Mouse (Mus musculus) erythroblast, adult 5-6 weeks (primary cell): Measurements from ENCODE around the gene Sftpa1. TPM values are rescaled to one million over a fixed set of nuclear protein-coding genes. Genes with fewer than 3 reads are reported as not detected.

ENCODE experiments used
- ATAC-seq: replicated peaks from 2 replicates; pipeline ENCODE4 v1.8.0; 2016; ENCODE audit warnings: moderate number of reproducible peaks, mild to moderate bottlenecking, moderate TSS enrichment, inconsistent platforms; ENCODE audit not compliant: poor library complexity, low FRiP score, severe bottlenecking
- total RNA-seq, 2 experiments: library from RNA; stranded (forward) in 1 of 2; stranded (reverse) in 1 of 2; fragments of 150-400 nt in 1 of 2; fragments of 200-764, 138-1000 nt in 1 of 2; gene quantifications; 2 replicates each; pipeline versions ENCODE4 v1.2.3 to v1.2.4; 2015 to 2017; ENCODE audit warnings: low replicate concordance in 2 of 2

Gene Sftpa1
- total RNA-seq (2015; ENCODE audit: low replicate concordance) = not detected in 2 replicates
- not detected in 2 replicates for total RNA-seq (2017; ENCODE audit: low replicate concordance)

GRCm38 (mm10) chr14:41131540-41131939 lies at the start of gene Sftpa1:
TSS of gene Sftpa1 (plus strand) at chr14:41131782.
- no peak for ATAC-seq

GRCm38 (mm10) chr14:41082408-41082807 lies 49.2 kb upstream of the Sftpa1 start:
- ATAC-seq = no peak

- ATAC-seq = no peak
Observed at GRCm38 (mm10) chr14:41087509-41087908, 44.1 kb upstream of the Sftpa1 start.

- no peak; the same call in 1 of the 2 replicates for ATAC-seq
Observed at GRCm38 (mm10) chr14:41090777-41091176, 40.8 kb upstream of the Sftpa1 start.

GRCm38 (mm10) chr14:41094114-41094513 lies 37.5 kb upstream of the Sftpa1 start:
- no peak for ATAC-seq

GRCm38 (mm10) chr14:41096296-41096860 lies 35.2 kb upstream of the Sftpa1 start:
- ATAC-seq = no peak

- ATAC-seq = no peak
Observed at GRCm38 (mm10) chr14:41098726-41099125, 32.9 kb upstream of the Sftpa1 start.

GRCm38 (mm10) chr14:41100712-41101111 lies 30.9 kb upstream of the Sftpa1 start:
- ATAC-seq = no peak

GRCm38 (mm10) chr14:41101242-41101641 lies 30.3 kb upstream of the Sftpa1 start:
- ATAC-seq = no peak

- no peak for ATAC-seq
Observed at GRCm38 (mm10) chr14:41102269-41102668, 29.3 kb upstream of the Sftpa1 start.

GRCm38 (mm10) chr14:41104853-41105444 lies 26.6 kb upstream of the Sftpa1 start, which contains the start of gene Mat1a:
TSS of gene Mat1a (plus strand) at chr14:41105035.
- ATAC-seq = no peak

- no peak for ATAC-seq
Observed at GRCm38 (mm10) chr14:41111031-41111668, 20.4 kb upstream of the Sftpa1 start.

GRCm38 (mm10) chr14:41112944-41113343 lies 18.6 kb upstream of the Sftpa1 start:
- no peak for ATAC-seq

GRCm38 (mm10) chr14:41116271-41116670 lies 15.3 kb upstream of the Sftpa1 start:
- no peak for ATAC-seq

- no peak for ATAC-seq
Observed at GRCm38 (mm10) chr14:41124683-41125082, 6.9 kb upstream of the Sftpa1 start.

- no peak for ATAC-seq
Observed at GRCm38 (mm10) chr14:41127997-41128396, 3.6 kb upstream of the Sftpa1 start.

- no peak for ATAC-seq
Observed at GRCm38 (mm10) chr14:41137006-41137405, 5.4 kb downstream of the Sftpa1 start.

- ATAC-seq = no peak
Observed at GRCm38 (mm10) chr14:41140686-41141085, 9.1 kb downstream of the Sftpa1 start.

- no peak for ATAC-seq
Observed at GRCm38 (mm10) chr14:41146035-41146434, 14.5 kb downstream of the Sftpa1 start.

- ATAC-seq = no peak
Observed at GRCm38 (mm10) chr14:41146922-41147321, 15.3 kb downstream of the Sftpa1 start.

- ATAC-seq = no peak
Observed at GRCm38 (mm10) chr14:41147356-41147755, 15.8 kb downstream of the Sftpa1 start.
